Mouse (Mus musculus) liver (tissue): ENCODE measurements around the gene Cdh26.

ENCODE experiments used
- DNase-seq: peaks from one replicate; pipeline ENCODE4 v3.0.0-alpha.2; 2020; ENCODE audit warnings: mixed read lengths

Gene Cdh26

GRCm38 (mm10) chr2:178449386-178449785 is 19.1 kb downstream of the Cdh26 start:
- DNase-seq, result no peak

- no peak for DNase-seq
These were observed 19.9 kb downstream of the Cdh26 start for GRCm38 (mm10) chr2:178450236-178450635.

GRCm38 (mm10) chr2:178450961-178451360 is 20.6 kb downstream of the Cdh26 start:
- no peak for DNase-seq

- no peak for DNase-seq
These were observed 24.6 kb downstream of the Cdh26 start for GRCm38 (mm10) chr2:178454664-178455516.

GRCm38 (mm10) chr2:178457414-178457813 is 27.1 kb downstream of the Cdh26 start:
- DNase-seq, result no peak

GRCm38 (mm10) chr2:178460353-178460752 is 30.0 kb downstream of the Cdh26 start:
- DNase-seq, result no peak

- no peak for DNase-seq
These were observed 41.5 kb downstream of the Cdh26 start for GRCm38 (mm10) chr2:178471546-178472480.

- no peak for DNase-seq
These were observed 43.6 kb downstream of the Cdh26 start for GRCm38 (mm10) chr2:178473916-178474315.

- DNase-seq, result no peak
These were observed 46.9 kb downstream of the Cdh26 start for GRCm38 (mm10) chr2:178477228-178477627.

GRCm38 (mm10) chr2:178479011-178479410 is 48.7 kb downstream of the Cdh26 start:
- no peak for DNase-seq

GRCm38 (mm10) chr2:178480932-178481331 is 50.6 kb downstream of the Cdh26 start:
- no peak for DNase-seq

- no peak for DNase-seq
These were observed 53.1 kb downstream of the Cdh26 start for GRCm38 (mm10) chr2:178483462-178483861.

GRCm38 (mm10) chr2:178488276-178488675 is 57.9 kb downstream of the Cdh26 start:
- no peak for DNase-seq

GRCm38 (mm10) chr2:178490245-178490920 is 60.1 kb downstream of the Cdh26 start:
- no peak for DNase-seq

GRCm38 (mm10) chr2:178494066-178494465 is 63.7 kb downstream of the Cdh26 start:
- DNase-seq, result no peak

GRCm38 (mm10) chr2:178495816-178496215 is 65.5 kb downstream of the Cdh26 start:
- no peak for DNase-seq

- DNase-seq, result no peak
These were observed 67.6 kb downstream of the Cdh26 start for GRCm38 (mm10) chr2:178497900-178498299.

GRCm38 (mm10) chr2:178498409-178498808 is 68.1 kb downstream of the Cdh26 start:
- peak; percentile 9 for DNase-seq

- no peak for DNase-seq
These were observed 72.1 kb downstream of the Cdh26 start for GRCm38 (mm10) chr2:178502469-178502868.

GRCm38 (mm10) chr2:178506056-178506455 is 75.7 kb downstream of the Cdh26 start:
- DNase-seq, result peak; percentile 51

GRCm38 (mm10) chr2:178507379-178508014 is 77.2 kb downstream of the Cdh26 start:
- peak; percentile 64 for DNase-seq

- DNase-seq, result no peak
These were observed 77.9 kb downstream of the Cdh26 start for GRCm38 (mm10) chr2:178508279-178508678.
